Mouse (Mus musculus) heart, postnatal 0 days (tissue): ENCODE data around the gene Dapk2. TPM values are rescaled to one million over a fixed set of nuclear protein-coding genes. Genes with fewer than 3 reads are reported as not detected.
A peak's percentile ranks its signal among the peaks of the same experiment; 100 is the strongest.

Experiments used
- ATAC-seq: fragments of 200-750 bp; cut with Nextera tagmentation; 2 replicates; pipeline ENCODE4 v1.8.0; 2017; ENCODE audit warnings: low read depth, moderate number of reproducible peaks, moderate library complexity; ENCODE audit not compliant: insufficient read depth
- DNase-seq: peaks from one replicate; pipeline ENCODE4 v3.0.0-alpha.2; 2016; ENCODE audit warnings: low spot score
- H3K27ac ChIP-seq: fragments of 300-500 bp; sonication (generic); 2 replicates; pipeline ENCODE4 v1.5.1; 2014; ENCODE audit warnings: low read depth, mild to moderate bottlenecking
- H3K27me3 ChIP-seq: fragments of 300-500 bp; sonication (generic); 2 replicates; pipeline ENCODE4 v1.6.1; 2014; ENCODE audit warnings: low read length, mixed read lengths; ENCODE audit not compliant: control insufficient read depth, insufficient read depth
- H3K36me3 ChIP-seq: fragments of 300-500 bp; sonication (generic); replicated peaks from 2 replicates; pipeline ENCODE4 v1.6.1; 2014; ENCODE audit warnings: low read length, mixed read lengths; ENCODE audit not compliant: control insufficient read depth, insufficient read depth
- H3K4me1 ChIP-seq: fragments of 300-500 bp; sonication (generic); 2 replicates; pipeline ENCODE4 v1.6.1; 2014; ENCODE audit warnings: antibody characterized with exemption; ENCODE audit not compliant: control insufficient read depth, insufficient read depth
- H3K4me2 ChIP-seq: fragments of 300-500 bp; sonication (generic); 2 replicates; pipeline ENCODE4 v1.6.1; 2014; ENCODE audit warnings: low read depth, mild to moderate bottlenecking, low read length, moderate library complexity
- H3K4me3 ChIP-seq: fragments of 300-500 bp; sonication (generic); 2 replicates; pipeline ENCODE4 v1.5.1; 2014; ENCODE audit warnings: low read depth, low read length
- H3K9ac ChIP-seq: fragments of 300-500 bp; sonication (generic); replicated peaks from 2 replicates; pipeline ENCODE4 v1.6.1; 2014; ENCODE audit warnings: low read depth, low read length, mixed read lengths
- H3K9me3 ChIP-seq: fragments of 300-500 bp; sonication (generic); replicated peaks from 2 replicates; pipeline ENCODE4 v1.6.1; 2016; ENCODE audit warnings: low read length; ENCODE audit not compliant: control insufficient read depth
- CTCF ChIP-seq: IDR thresholded peaks from 2 replicates; pipeline ENCODE4 v1.5.1; 2016; ENCODE audit warnings: antibody characterized with exemption, control low read depth, low read depth
- EP300 ChIP-seq: IDR thresholded peaks from 2 replicates; pipeline ENCODE4 v1.6.1; 2016; ENCODE audit warnings: antibody characterized with exemption, low read depth
- WGBS: fragments of 180-500 bp; shearing (Covaris S2); extraction: QIAGEN DNeasy Blood & Tissue Kit; methylation state at CpG from one replicate; pipeline ENCODE4 v1.1.7; 2014; 5-methylcytosine and 5-hydroxymethylcytosine counted together
- polyA plus RNA-seq: library from polyadenylated mRNA; unstranded; fragments of >200 nt; fragmentation: Nextera tagmentation; extraction: Ambion mirVana; gene quantifications from 2 replicates; pipeline ENCODE4 v1.2.1, GENCODE M21; 2015
- total RNA-seq: library from RNA; depleted of rRNA; stranded (reverse); fragments of >200 nt; gene quantifications from 2 replicates; pipeline ENCODE4 v1.2.3, GENCODE M21; 2014; ENCODE audit warnings: low replicate concordance

Dapk2 gene
- total and polyA plus RNA-seq, 2 experiments from 2014 or later: 2.3 to 4.7 TPM

- H3K27ac ChIP-seq: no peak overlapping the region
- WGBS: 81% methylated on average over 2 of the region's 2 CpGs
Measured at GRCm38 (mm10) chr9:66212088-66212487, 54.1 kb downstream of the Dapk2 start.

GRCm38 (mm10) chr9:66212802-66213201, 54.8 kb downstream of the Dapk2 start:
- H3K9ac ChIP-seq: no peak overlapping the region
- peak overlapping the region; percentile 70 for H3K27ac ChIP-seq
- no peak overlapping the region for H3K4me2 ChIP-seq
- no peaks in the 10 kb centered on the region for H3K36me3 ChIP-seq
- peaks cover 48% of the 10 kb centered on the region for H3K4me1 ChIP-seq
- 63% methylated on average over 5 of the region's 5 CpGs for WGBS
- TF ChIP-seq CTCF: no peak
- TF ChIP-seq EP300: no peak
- no peaks in the 10 kb centered on the region for H3K27me3 ChIP-seq
- ATAC-seq: no peak
- no peak for DNase-seq
- H3K4me3 ChIP-seq: no peak overlapping the region
- no peaks in the 10 kb centered on the region for H3K9me3 ChIP-seq

More at GRCm38 (mm10) chr9:66212088-66212487, 54.1 kb downstream of the Dapk2 start:
- Histone ChIP-seq H3K27me3 (no peaks in the 10 kb centered on the region), H3K36me3 (no peaks in the 10 kb centered on the region), H3K4me3 (no peak overlapping the region), H3K4me2 (no peak overlapping the region), H3K9ac (no peak overlapping the region), H3K9me3 (no peaks in the 10 kb centered on the region), H3K4me1 (peaks cover 48% of the 10 kb centered on the region)
- no peak for DNase-seq
- TF ChIP-seq CTCF (no peak), EP300 (no peak)
- ATAC-seq: no peak

GRCm38 (mm10) chr9:66213386-66214032, 55.5 kb downstream of the Dapk2 start:
- peaks cover 55% of the 10 kb centered on the region for H3K4me1 ChIP-seq
- H3K9me3 ChIP-seq: no peaks in the 10 kb centered on the region

GRCm38 (mm10) chr9:66215551-66215950, 57.5 kb downstream of the Dapk2 start:
- Histone ChIP-seq H3K4me2 (no peak overlapping the region), H3K9ac (no peak overlapping the region), H3K27me3 (no peaks in the 10 kb centered on the region), H3K36me3 (no peaks in the 10 kb centered on the region), H3K9me3 (no peaks in the 10 kb centered on the region), H3K4me1 (peaks cover 55% of the 10 kb centered on the region), H3K27ac (no peak overlapping the region), H3K4me3 (no peak overlapping the region)
- no peak for DNase-seq
- TF ChIP-seq CTCF (no peak), EP300 (no peak)
- ATAC-seq: no peak

More at GRCm38 (mm10) chr9:66213386-66214032, 55.5 kb downstream of the Dapk2 start:
- no peak overlapping the region for H3K4me2 ChIP-seq
- H3K27ac ChIP-seq: peak overlapping the region; percentile 70
- 15% methylated on average over 5 of the region's 5 CpGs for WGBS
- no peaks in the 10 kb centered on the region for H3K27me3 ChIP-seq
- no peaks in the 10 kb centered on the region for H3K36me3 ChIP-seq
- H3K4me3 ChIP-seq: no peak overlapping the region
- DNase-seq (peak; percentile 57), ATAC-seq (peak; percentile 73)
- TF ChIP-seq CTCF (no peak), EP300 (no peak)
- no peak overlapping the region for H3K9ac ChIP-seq

- Histone ChIP-seq H3K4me2 (no peak overlapping the region), H3K4me1 (peaks cover 43% of the 10 kb centered on the region), H3K27ac (no peak overlapping the region), H3K4me3 (no peak overlapping the region), H3K9ac (no peak overlapping the region), H3K27me3 (no peaks in the 10 kb centered on the region), H3K9me3 (no peaks in the 10 kb centered on the region), H3K36me3 (no peaks in the 10 kb centered on the region)
- ATAC-seq (no peak), DNase-seq (no peak)
- WGBS: 64% methylated on average over 4 of the region's 4 CpGs
- no peak for TF ChIP-seq CTCF
- no peak for TF ChIP-seq EP300
Measured at GRCm38 (mm10) chr9:66217970-66218369, 59.9 kb downstream of the Dapk2 start.
